Mouse (Mus musculus) erythroblast, embryonic 14.5 days (primary cell): ENCODE results near the gene Ankrd39.

Source experiments
- GATA1 ChIP-seq: IDR thresholded peaks from 2 replicates; pipeline ENCODE4 v1.6.1; 2012; ENCODE audit warnings: low read length, inconsistent platforms, mixed read lengths
- TAL1 ChIP-seq: IDR thresholded peaks from 3 replicates; pipeline ENCODE4 v1.6.1; 2012; ENCODE audit warnings: low read length, inconsistent platforms, mixed read lengths

GRCm38 (mm10) chr1:36596114-36596513, 48.9 kb upstream of the Ankrd39 start:
- TF ChIP-seq GATA1, result no peak
- TF ChIP-seq TAL1, result no peak
